Mouse (Mus musculus): Measurements from ENCODE around the gene Iqschfp. TPM values are rescaled to one million over a fixed set of nuclear protein-coding genes. Genes with fewer than 3 reads are reported as not detected.

Gene Iqschfp
- polyA plus RNA-seq, 1 experiment = not detected

- no peak for DNase-seq (ENCODE audit: low read depth)
Measured at GRCm38 (mm10) chr3:68637960-68638359, 745.9 kb downstream of the Iqschfp start.

- no peak for DNase-seq (ENCODE audit: low read depth)
Measured at GRCm38 (mm10) chr3:68638703-68639102, 746.7 kb downstream of the Iqschfp start.

GRCm38 (mm10) chr3:68642935-68643334 lies 750.9 kb downstream of the Iqschfp start:
- DNase-seq (ENCODE audit: low read depth) = no peak

- DNase-seq (ENCODE audit: low read depth) = no peak
Measured at GRCm38 (mm10) chr3:68646387-68647130, 754.5 kb downstream of the Iqschfp start.

- no peak for DNase-seq (ENCODE audit: low read depth)
Measured at GRCm38 (mm10) chr3:68647282-68647681, 755.2 kb downstream of the Iqschfp start.

- no peak for DNase-seq (ENCODE audit: low read depth)
Measured at GRCm38 (mm10) chr3:68650251-68650650, 758.2 kb downstream of the Iqschfp start.

GRCm38 (mm10) chr3:68656607-68657352 lies 764.7 kb downstream of the Iqschfp start:
- no peak for DNase-seq (ENCODE audit: low read depth)

GRCm38 (mm10) chr3:68657589-68658245 lies 765.7 kb downstream of the Iqschfp start:
- no peak for DNase-seq (ENCODE audit: low read depth)

- no peak for DNase-seq (ENCODE audit: low read depth)
Measured at GRCm38 (mm10) chr3:68659996-68660395, 768.0 kb downstream of the Iqschfp start.

- no peak for DNase-seq (ENCODE audit: low read depth)
Measured at GRCm38 (mm10) chr3:68660538-68660937, 768.5 kb downstream of the Iqschfp start.

- no peak for DNase-seq (ENCODE audit: low read depth)
Measured at GRCm38 (mm10) chr3:68662386-68662785, 770.4 kb downstream of the Iqschfp start.

- DNase-seq (ENCODE audit: low read depth) = no peak
Measured at GRCm38 (mm10) chr3:68664337-68664736, 772.3 kb downstream of the Iqschfp start.

GRCm38 (mm10) chr3:68666377-68666776 lies 774.3 kb downstream of the Iqschfp start:
- no peak for DNase-seq (ENCODE audit: low read depth)

- DNase-seq (ENCODE audit: low read depth) = no peak
Measured at GRCm38 (mm10) chr3:68667852-68668251, 775.8 kb downstream of the Iqschfp start.

- DNase-seq (ENCODE audit: low read depth) = no peak
Measured at GRCm38 (mm10) chr3:68669418-68669974, 777.5 kb downstream of the Iqschfp start.

GRCm38 (mm10) chr3:68674721-68675120 lies 782.7 kb downstream of the Iqschfp start:
- no peak for DNase-seq (ENCODE audit: low read depth)

GRCm38 (mm10) chr3:68675216-68675835 lies 783.3 kb downstream of the Iqschfp start:
- no peak for DNase-seq (ENCODE audit: low read depth)

Other genes starting within 250 kb of the Iqschfp start
- not detected in 2 replicates for gene Iqcj, start within 50 bp of the Iqschfp start, polyA plus RNA-seq (2012; rRNA removed)
- gene Schip1, start 172.6 kb downstream of the Iqschfp start, polyA plus RNA-seq (2012; rRNA removed) = 5.0 and 5.2 TPM in 2 replicates

All from gonadal fat pad, adult 2 months (tissue).